Mouse (Mus musculus) stomach, adult 2 months (tissue): ENCODE results near the gene Sephs2. TPM values are rescaled to one million over a fixed set of nuclear protein-coding genes. Genes with fewer than 3 reads are reported as not detected.

ENCODE experiments used
- polyA plus RNA-seq: library from polyadenylated mRNA; depleted of rRNA; stranded (reverse); fragments of >200 nt; gene quantifications from 2 replicates; pipeline ENCODE4 v1.2.3, GENCODE M21; 2012; rRNA removed

The Sephs2 gene
- polyA plus RNA-seq: 9.4 and 16.9 TPM in 2 replicates

GRCm38 (mm10) chr7:127273925-127274789 lies at the start of gene Sephs2:
Sephs2 (minus strand) TSS chr7:127274055.

GRCm38 (mm10) chr7:127296098-127296497 lies 22.2 kb upstream of the Sephs2 start, which contains the start of gene Itgal:
Itgal (plus strand) TSS chr7:127296260.

GRCm38 (mm10) chr7:127260309-127261111 lies 13.3 kb downstream of the Sephs2 start, which contains the start of gene Dctpp1:
Dctpp1 (minus strand) TSS chr7:127260709.

GRCm38 (mm10) chr7:127243870-127244657 lies 29.8 kb downstream of the Sephs2 start, which contains the start of gene Zfp771:
Zfp771 (plus strand) TSS chr7:127244274.

GRCm38 (mm10) chr7:127232622-127233367 lies 41.1 kb downstream of the Sephs2 start, which contains the start of the genes Zfp553 and Sept1:
Zfp553 (plus strand) TSS chr7:127233061.
Sept1 (minus strand) TSS chr7:127233130.

Other genes starting within 250 kb of the Sephs2 start
- 76.8 and 314 TPM in 2 replicates for gene Maz, start 247.0 kb downstream of the Sephs2 start, polyA plus RNA-seq
- 1.9 and 2.3 TPM in 2 replicates for gene Kif22, start 231.6 kb downstream of the Sephs2 start, polyA plus RNA-seq
- 23.7 and 38.0 TPM in 2 replicates for gene Zg16, start 186.7 kb downstream of the Sephs2 start, polyA plus RNA-seq
- gene AI467606, start 182.7 kb downstream of the Sephs2 start, polyA plus RNA-seq: 13.6 and 14.9 TPM in 2 replicates
- gene Qprt, start 151.8 kb downstream of the Sephs2 start, polyA plus RNA-seq: 0.27 and 0.47 TPM in 2 replicates
- 0.67 and 0.77 TPM in 2 replicates for gene Spn, start 136.2 kb downstream of the Sephs2 start, polyA plus RNA-seq
- 5.5 and 6.6 TPM in 2 replicates for gene Cd2bp2, start 78.0 kb downstream of the Sephs2 start, polyA plus RNA-seq
- gene Tbc1d10b, start 65.6 kb downstream of the Sephs2 start, polyA plus RNA-seq: 20.0 and 23.0 TPM in 2 replicates
- gene Mylpf, start 65.2 kb downstream of the Sephs2 start, polyA plus RNA-seq: 11.3 and 23.7 TPM in 2 replicates
- 5.6 and 6.3 TPM in 2 replicates for gene Zfp553, start 41.0 kb downstream of the Sephs2 start, polyA plus RNA-seq
- 4.9 and 7.9 TPM in 2 replicates for gene Sept1, start 40.9 kb downstream of the Sephs2 start, polyA plus RNA-seq
- gene Zfp771, start 29.8 kb downstream of the Sephs2 start, polyA plus RNA-seq: 57.0 and 157 TPM in 2 replicates
- 31.4 and 39.4 TPM in 2 replicates for gene Dctpp1, start 13.3 kb downstream of the Sephs2 start, polyA plus RNA-seq
- gene Itgal, start 22.2 kb upstream of the Sephs2 start, polyA plus RNA-seq: 1.0 and 1.3 TPM in 2 replicates
- gene Zfp768, start 71.5 kb upstream of the Sephs2 start, polyA plus RNA-seq: 18.3 and 25.5 TPM in 2 replicates
- gene Zfp747, start 102.0 kb upstream of the Sephs2 start, polyA plus RNA-seq: 3.3 and 4.0 TPM in 2 replicates
- 1.2 and 1.4 TPM in 2 replicates for gene 9130019O22Rik, start 113.1 kb upstream of the Sephs2 start, polyA plus RNA-seq
- gene E430018J23Rik, start 119.6 kb upstream of the Sephs2 start, polyA plus RNA-seq: 2.8 and 3.5 TPM in 2 replicates
- 2.2 and 2.6 TPM in 2 replicates for gene Zfp764, start 132.8 kb upstream of the Sephs2 start, polyA plus RNA-seq
- 14.0 and 16.3 TPM in 2 replicates for gene Zfp688, start 148.0 kb upstream of the Sephs2 start, polyA plus RNA-seq
- gene Zfp689, start 175.1 kb upstream of the Sephs2 start, polyA plus RNA-seq: 1.6 and 1.9 TPM in 2 replicates
- 33.3 and 47.2 TPM in 2 replicates for gene Prr14, start 185.6 kb upstream of the Sephs2 start, polyA plus RNA-seq
- 20.3 and 21.3 TPM in 2 replicates for gene Fbrs, start 205.1 kb upstream of the Sephs2 start, polyA plus RNA-seq
- gene Srcap, start 237.9 kb upstream of the Sephs2 start, polyA plus RNA-seq: 5.6 and 8.6 TPM in 2 replicates
- gene Gm42715, start 245.5 kb upstream of the Sephs2 start, polyA plus RNA-seq: 5.0 and 5.1 TPM in 2 replicates